Mouse (Mus musculus) c-Kit-positive CD71-negative TER-119-negative erythroid progenitor cells, embryonic 14.5 days (primary cell): ENCODE data around the gene Gpr55.

Experiments
- DNase-seq: peaks from one replicate; pipeline ENCODE4 v3.0.0-alpha.2; 2013; ENCODE audit warnings: low read depth

The Gpr55 gene

GRCm38 (mm10) chr1:85957942-85958619 is 2.7 kb downstream of the Gpr55 start:
- no peak for DNase-seq

GRCm38 (mm10) chr1:85957290-85957689 is 3.5 kb downstream of the Gpr55 start:
- DNase-seq = no peak

- DNase-seq = no peak
Measured at GRCm38 (mm10) chr1:85955150-85955549, 5.7 kb downstream of the Gpr55 start.

GRCm38 (mm10) chr1:85949085-85949684 is 11.6 kb downstream of the Gpr55 start:
- DNase-seq = no peak

- DNase-seq = no peak
Measured at GRCm38 (mm10) chr1:85942318-85942717, 18.5 kb downstream of the Gpr55 start.

GRCm38 (mm10) chr1:85937323-85937722 is 23.5 kb downstream of the Gpr55 start:
- DNase-seq = no peak

GRCm38 (mm10) chr1:85936265-85936664 is 24.5 kb downstream of the Gpr55 start:
- DNase-seq = no peak

GRCm38 (mm10) chr1:85935148-85935852 is 25.5 kb downstream of the Gpr55 start:
- DNase-seq = peak; percentile 64

- no peak for DNase-seq
Measured at GRCm38 (mm10) chr1:85934560-85934959, 26.2 kb downstream of the Gpr55 start.

- no peak for DNase-seq
Measured at GRCm38 (mm10) chr1:85933631-85934465, 27.0 kb downstream of the Gpr55 start.

GRCm38 (mm10) chr1:85933226-85933625 is 27.6 kb downstream of the Gpr55 start:
- no peak for DNase-seq

GRCm38 (mm10) chr1:85931170-85931569 is 29.6 kb downstream of the Gpr55 start:
- DNase-seq = no peak

- DNase-seq = no peak
Measured at GRCm38 (mm10) chr1:85929406-85929805, 31.4 kb downstream of the Gpr55 start.

- no peak for DNase-seq
Measured at GRCm38 (mm10) chr1:85928688-85929065, 32.1 kb downstream of the Gpr55 start.

GRCm38 (mm10) chr1:85928057-85928687 is 32.6 kb downstream of the Gpr55 start, which contains the start of gene 4933407L21Rik:
TSS of gene 4933407L21Rik (plus strand) at chr1:85928483.
- no peak for DNase-seq

GRCm38 (mm10) chr1:85925183-85925582 is 35.6 kb downstream of the Gpr55 start:
- no peak for DNase-seq

GRCm38 (mm10) chr1:85922865-85923211 is 38.0 kb downstream of the Gpr55 start:
- no peak for DNase-seq

- no peak for DNase-seq
Measured at GRCm38 (mm10) chr1:85922127-85922864, 38.5 kb downstream of the Gpr55 start.

GRCm38 (mm10) chr1:85921725-85922124 is 39.1 kb downstream of the Gpr55 start:
- DNase-seq = no peak

GRCm38 (mm10) chr1:85919621-85920020 is 41.2 kb downstream of the Gpr55 start:
- peak; percentile 13 for DNase-seq

- DNase-seq = no peak
Measured at GRCm38 (mm10) chr1:85916830-85917450, 43.9 kb downstream of the Gpr55 start.
